Mouse (Mus musculus) cerebellum, postnatal 36 days (tissue): Measurements from ENCODE around the gene Mup5.
A peak's percentile ranks its signal among the peaks of the same experiment; 100 is the strongest.
"Not testable (repeated sequence)": the region's sequence is repeated elsewhere in the genome, so short reads cannot be mapped to it uniquely, and the experiment has no call there.

Experiments
- DNase-seq, 2 experiments: peaks; one replicate each; pipeline ENCODE4 v3.0.0; 2021 to 2022; ENCODE audit warnings: mixed read lengths in 2 of 2

Gene Mup5

DNA sequence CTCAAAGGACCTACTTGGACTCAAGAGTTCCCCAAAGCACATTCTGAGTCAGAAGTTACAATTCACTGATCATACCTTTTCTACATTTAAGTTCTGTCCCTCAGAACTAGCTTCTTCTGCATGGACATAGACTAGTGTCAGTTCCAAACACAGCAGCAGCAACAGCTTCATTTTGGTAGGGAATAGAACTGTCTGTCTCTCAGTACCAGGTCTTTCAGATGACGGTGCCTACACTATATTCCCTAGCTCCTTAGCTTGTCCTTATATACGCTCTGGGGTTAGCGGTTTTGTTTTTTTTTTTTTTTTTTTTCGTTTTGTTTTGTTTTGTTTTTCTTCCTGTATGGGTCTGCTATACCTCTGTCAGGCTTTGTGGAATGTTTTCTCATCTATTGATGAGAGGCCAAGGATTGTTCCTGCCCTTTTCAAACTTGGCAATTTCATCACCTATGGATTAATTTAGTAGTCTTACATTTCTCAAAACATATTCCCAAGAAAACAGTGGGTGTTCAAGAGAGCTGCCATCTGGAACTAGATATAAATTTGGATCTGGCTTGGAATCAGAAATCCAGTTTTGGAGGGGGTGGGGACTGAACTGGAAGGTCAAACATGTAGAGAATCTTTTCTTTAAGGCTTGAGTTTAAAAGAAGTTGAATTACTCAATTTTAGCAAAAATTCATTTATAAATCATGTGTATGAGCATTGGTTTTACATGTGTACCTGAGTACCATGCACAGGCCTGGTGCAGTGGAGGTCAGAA is at the start of gene Mup5:
Gene Mup5, minus strand, starts transcription at position 282 of the 757 bp plus-strand sequence.
- DNase-seq: no peak

DNA sequence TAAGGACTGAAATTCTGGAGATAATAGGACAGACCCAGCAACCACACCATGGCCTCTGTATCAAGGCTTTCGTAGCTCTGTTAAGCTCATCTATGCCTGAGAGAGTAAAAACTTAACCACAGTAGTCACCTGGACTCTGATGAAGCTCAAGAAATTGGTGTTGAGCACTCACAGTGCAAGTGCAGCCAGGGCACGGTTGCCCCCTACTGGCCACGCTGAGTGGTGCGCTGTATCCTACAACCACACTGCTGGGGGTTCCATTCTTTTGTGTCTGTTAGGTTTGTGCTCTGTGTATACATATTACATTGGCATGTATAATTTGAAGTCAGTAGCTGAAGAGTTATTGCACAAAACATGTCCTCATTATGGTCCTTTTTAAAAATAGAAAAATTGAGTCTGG is 23.1 kb upstream of the Mup5 start:
- peak; percentile 4 to 9 for DNase-seq

DNA sequence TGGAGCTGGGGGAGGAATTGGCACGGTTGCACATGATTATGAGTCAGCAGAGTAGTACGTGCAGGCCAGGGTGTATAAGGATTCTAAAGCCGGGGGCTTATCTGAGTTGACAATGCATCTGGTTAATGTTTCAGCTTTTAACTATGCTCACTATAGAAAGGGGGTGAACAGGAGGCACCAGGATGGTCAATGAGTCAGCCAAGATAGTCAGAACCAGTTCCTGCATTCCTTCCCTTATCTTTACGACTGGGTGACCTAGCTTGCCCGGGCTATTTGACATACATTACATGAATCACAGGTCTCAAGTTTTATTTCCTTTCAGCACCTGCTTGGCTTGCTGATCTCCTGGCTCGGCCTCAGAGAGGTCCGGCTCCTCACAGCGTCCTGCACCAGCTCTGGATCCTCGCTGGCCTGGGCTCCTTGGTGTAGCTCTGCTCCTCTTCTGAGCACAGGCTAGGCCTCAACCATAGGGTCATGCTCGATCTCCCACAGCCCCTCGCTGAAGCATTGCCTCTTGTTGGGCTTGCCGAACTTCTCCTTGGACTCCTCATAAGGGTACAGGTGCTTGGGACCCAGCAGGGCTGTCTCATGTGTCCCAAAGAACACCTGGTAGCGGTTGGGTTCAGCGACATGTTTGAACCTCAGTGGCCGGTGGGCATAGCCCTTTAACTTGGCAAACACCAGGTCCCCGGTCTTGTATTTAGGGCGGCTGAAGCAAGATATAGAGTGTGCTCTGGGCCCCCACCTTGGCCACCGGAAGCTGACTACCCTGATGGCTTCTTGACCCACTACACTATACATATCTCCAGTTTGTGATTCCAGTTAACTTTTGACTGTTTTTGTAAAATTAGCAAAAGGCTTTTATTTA is 21.0 kb upstream of the Mup5 start:
- DNase-seq: no peak

DNA sequence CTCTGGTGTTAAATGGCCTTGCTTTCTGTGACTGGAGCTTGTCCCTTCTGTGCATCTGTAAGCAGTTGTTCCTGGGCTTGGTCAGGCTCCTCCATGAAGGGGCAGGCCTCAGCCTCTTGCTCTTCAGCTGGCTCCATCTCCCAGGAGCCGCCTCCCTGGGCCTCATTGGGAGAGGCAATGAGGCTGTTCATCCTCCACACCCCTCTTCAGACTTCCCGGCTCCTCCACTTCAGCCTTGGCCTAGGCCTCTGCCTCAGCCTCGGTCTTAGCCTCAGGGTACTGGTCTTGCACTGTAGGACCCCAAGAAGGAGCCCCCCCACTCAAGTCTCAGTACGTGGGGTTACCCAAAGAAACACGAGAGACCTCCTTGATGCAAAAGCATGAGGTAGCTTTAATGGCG is 20.3 kb upstream of the Mup5 start:
- no peak for DNase-seq

DNA sequence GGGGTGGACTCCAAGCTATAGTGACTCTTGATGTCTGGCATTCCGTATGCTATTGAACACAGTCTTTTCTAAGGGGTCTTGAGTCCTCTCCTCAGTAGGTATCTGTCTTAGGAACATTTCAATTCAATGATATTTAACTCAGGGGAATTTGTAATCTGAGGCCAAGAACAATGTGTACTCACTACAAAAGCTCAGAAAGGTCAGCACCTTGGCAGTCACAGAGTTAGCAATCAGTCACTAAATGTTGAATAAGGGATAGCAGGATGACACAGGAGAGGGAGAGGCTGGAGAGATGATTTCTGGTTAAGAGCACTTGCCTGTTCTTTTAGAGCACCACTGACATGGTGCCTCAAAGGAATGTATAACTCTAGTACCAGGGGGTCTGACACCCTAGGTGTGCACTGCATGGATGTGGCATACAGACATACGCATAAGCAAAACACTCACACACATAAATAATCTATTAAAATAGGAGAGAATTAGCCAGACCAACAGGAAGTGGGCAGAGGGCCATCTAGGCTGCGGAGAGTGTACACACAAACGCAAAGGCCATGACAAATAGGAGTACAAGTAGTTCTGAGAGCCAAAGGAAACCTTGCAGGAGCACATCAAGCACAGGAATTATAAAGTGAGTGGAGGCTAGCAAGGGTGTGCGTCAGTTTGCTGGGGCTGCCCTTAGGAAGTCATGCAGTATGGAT is 9.9 kb upstream of the Mup5 start:
- no peak for DNase-seq

DNA sequence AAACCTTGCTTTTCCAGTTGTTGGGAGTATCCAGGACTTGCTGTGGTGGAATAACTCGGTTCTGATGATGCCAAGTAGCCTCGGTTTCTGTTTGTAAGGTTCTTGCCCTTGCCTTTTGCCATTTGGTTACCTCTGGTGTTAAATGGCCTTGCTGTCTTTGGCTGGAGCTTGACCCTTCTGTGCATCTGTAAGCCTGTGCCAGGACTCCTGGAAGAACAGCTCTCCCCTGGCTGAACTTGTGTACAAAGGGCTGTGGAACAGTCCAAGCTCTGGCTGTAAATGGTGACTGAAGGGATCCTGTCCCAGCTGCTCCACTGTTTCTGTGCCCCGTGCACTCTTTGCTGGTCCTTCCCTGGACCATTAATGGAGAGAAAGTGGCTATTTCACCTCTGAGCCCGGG is 5.8 kb downstream of the Mup5 start:
- no peak for DNase-seq

DNA sequence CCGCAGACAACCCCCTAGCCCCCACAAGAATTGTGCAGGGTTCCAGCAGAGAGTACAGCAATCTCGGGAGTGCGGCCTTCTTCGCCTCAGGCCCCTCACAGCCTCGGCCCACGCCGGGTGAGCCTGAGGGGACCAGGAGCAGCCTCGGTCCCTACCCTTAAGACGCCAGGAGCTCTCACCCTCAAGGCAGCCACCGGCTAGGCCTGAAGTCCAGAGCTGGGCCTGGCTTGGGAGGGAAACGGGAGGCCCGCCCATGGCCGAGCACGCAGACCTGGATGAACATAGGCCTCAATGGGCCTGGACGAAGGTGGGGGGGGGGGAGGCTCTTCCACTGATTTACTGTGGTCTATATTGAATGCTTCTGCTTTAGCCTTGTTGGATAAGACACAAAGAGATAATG is 11.8 kb downstream of the Mup5 start:
- no peak for DNase-seq

DNA sequence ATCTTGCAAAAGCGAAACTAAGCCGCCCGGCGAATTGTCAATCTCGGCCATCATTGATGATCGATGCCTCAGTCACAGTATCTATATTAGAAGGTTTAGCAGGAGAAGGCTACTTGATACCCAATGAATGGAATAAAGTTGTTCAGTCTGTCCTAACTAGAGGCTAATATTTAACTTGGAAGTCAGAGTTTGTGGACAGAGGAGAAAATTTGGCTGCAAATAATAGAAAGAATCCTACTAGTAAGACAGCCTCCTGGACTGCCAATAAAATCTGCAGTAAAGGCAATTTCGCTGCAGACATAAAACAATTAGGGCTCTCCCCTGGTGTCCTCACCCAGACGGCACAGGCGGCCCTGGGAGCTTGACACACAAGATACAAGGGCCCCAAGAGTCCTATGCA is 12.5 kb downstream of the Mup5 start:
- DNase-seq: not testable (repeated sequence)

DNA sequence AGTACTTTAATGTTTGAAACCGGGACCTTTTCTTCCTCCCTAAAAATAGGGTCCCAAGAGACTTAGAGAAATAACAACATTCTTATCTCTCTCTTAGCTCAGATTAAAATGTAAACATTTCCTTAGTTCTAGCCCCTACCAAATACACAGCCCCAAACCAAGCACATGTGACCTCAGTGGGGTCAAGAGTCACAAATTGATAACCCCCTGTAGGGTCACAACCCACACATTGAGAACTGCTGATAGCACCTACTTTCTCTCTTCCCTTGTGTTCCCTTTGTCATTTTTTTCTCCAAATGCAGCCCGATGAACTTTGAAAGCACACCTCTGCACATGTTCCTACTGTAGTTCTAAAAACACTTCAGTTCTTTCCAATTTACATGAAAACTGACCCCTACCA is 19.4 kb downstream of the Mup5 start:
- DNase-seq: no peak

DNA sequence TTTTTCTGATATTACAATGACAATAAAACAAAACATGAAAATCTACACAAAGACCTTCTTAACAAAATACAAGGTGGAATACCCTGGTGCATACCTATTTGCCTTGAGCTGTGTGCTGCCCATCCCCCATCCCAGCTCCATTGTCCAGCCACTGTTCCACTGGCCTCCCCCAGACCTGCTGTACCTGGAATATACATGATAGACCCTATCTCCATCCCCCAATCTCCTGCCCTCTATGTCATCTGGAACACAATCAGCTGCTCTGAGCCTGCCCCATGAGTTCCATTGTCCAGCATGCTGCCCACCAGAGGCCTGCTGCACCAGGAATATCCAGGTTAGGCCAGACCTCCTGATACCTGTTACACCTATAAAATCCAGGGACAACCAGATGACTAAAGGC is 21.6 kb downstream of the Mup5 start:
- no peak for DNase-seq

DNA sequence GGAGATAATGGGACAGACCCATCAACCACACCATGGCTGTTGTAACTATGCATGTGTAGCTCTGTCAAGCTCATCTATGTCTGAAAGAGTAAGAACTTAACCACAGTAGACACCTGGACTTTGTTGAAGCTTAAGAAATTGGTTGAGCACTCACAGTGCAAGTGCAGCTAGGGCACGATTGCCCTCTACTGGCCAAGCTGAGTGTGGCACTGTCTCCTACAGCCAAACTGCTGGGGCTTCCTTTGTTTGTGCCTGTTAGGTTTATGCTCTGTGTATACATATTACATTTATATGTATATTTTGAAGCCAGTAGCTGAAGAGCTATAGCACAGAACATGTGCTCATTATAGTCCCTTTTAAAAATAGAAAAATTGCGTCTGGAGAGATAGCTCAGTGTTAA is 23.8 kb downstream of the Mup5 start:
- peak in 1 of 2 experiments; percentile 12 for DNase-seq

DNA sequence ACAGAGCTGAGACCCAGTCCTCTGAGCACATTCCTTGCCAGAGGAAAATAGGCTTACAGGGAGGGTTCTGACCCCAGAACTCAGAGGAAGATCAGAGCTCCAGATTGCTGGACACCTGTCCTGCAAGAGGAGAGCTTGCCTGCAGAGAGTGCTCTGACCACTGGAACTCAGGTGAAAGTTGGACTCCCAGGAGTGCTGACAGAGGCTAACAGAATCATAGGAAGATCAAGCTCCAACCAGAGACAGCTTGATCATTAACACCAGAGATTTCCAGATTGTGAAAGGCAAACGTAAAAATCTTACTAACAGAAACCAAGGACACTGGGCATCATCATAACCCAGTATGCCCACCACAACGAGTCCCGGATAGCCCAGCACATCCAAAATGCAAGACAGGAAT is 26.1 kb downstream of the Mup5 start:
- DNase-seq: not testable (repeated sequence)

DNA sequence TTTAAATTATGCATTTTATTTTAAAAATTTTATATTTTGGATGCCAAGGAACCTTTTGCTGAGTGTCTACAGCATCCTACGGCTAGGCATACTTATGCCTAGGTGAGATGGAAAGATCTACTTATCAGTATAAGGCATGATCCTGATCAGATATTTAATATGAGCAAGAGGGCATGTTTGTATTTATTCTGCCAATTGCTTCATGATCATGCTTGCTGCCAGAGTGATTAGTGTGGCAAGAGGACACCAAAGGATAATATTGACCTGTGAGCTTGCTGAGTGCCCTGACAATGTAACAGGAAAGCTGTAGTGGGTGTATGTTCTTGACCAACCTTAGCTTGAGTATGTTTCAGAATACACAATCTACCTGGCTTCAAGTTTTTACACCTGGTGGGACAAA is 45.3 kb downstream of the Mup5 start:
- not testable (repeated sequence) for DNase-seq

DNA sequence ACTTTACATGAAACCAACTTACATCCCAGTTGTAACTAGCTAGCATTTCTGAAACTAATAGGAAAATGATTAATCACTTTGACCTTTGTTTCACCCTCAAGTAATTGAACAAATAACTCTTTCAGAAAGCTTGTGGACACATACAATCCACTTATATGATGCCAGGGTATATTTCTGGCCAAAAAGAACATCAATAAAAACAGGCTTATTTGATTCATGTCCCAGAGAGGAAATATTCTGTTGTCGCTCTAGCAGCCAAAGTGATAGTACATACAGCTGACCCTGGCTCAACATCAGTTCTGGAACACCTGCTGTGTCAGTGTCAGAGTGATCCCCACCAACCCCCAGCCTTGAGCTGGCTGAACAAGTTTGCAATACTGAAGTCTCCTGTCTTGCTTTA is 50.8 kb downstream of the Mup5 start:
- not testable (repeated sequence) for DNase-seq

DNA sequence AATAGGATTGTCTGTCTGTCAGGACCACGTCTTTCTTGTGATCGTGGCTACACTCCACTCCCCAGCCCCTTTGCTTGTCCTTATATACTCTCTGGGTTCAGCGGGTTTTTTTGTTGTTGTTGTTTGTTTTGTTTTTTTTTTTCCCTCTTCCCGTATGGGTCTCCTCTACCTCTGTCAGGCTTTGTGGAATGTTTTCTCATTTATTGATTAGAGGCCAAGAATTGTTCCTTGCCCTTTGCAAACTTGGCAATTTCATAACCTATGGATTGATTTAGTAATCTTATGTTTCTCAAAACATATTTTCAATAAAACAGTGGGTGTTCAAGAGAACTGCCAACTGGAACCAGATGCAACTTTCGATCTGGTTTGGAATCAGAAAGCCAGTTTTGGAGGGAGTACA is 52.9 kb downstream of the Mup5 start, which contains the start of gene Mup19:
Gene Mup19, minus strand, starts transcription at position 101 of the 400 bp plus-strand sequence.
- DNase-seq: not testable (repeated sequence)
